Mouse (Mus musculus): Measurements from ENCODE around the gene Fbxo17.

Gene Fbxo17

GRCm38 (mm10) chr7:28719159-28719558, 2.6 kb downstream of the Fbxo17 start:
- peak; percentile 57 for DNase-seq (ENCODE audit: low spot score)

- no peak for DNase-seq (ENCODE audit: low spot score)
These were observed 3.0 kb downstream of the Fbxo17 start for GRCm38 (mm10) chr7:28719650-28720049.

- no peak for DNase-seq (ENCODE audit: low spot score)
These were observed 4.3 kb downstream of the Fbxo17 start for GRCm38 (mm10) chr7:28720753-28721537.

GRCm38 (mm10) chr7:28722079-28722478, 5.5 kb downstream of the Fbxo17 start:
- no peak for DNase-seq (ENCODE audit: low spot score)

GRCm38 (mm10) chr7:28724613-28725012, 8.0 kb downstream of the Fbxo17 start:
- no peak for DNase-seq (ENCODE audit: low spot score)

GRCm38 (mm10) chr7:28726600-28726999, 10.0 kb downstream of the Fbxo17 start:
- peak; percentile 90 for DNase-seq (ENCODE audit: low spot score)

GRCm38 (mm10) chr7:28727649-28728340, 11.2 kb downstream of the Fbxo17 start:
- DNase-seq (ENCODE audit: low spot score) = no peak

GRCm38 (mm10) chr7:28732341-28733142, 15.9 kb downstream of the Fbxo17 start:
- peak; percentile 86 for DNase-seq (ENCODE audit: low spot score)

- DNase-seq (ENCODE audit: low spot score) = no peak
These were observed 16.6 kb downstream of the Fbxo17 start for GRCm38 (mm10) chr7:28733211-28733610.

GRCm38 (mm10) chr7:28735701-28736100, 19.1 kb downstream of the Fbxo17 start:
- DNase-seq (ENCODE audit: low spot score) = no peak

- no peak for DNase-seq (ENCODE audit: low spot score)
These were observed 23.2 kb downstream of the Fbxo17 start for GRCm38 (mm10) chr7:28739829-28740228.

- DNase-seq (ENCODE audit: low spot score) = no peak
These were observed 24.3 kb downstream of the Fbxo17 start for GRCm38 (mm10) chr7:28740949-28741348.

- no peak for DNase-seq (ENCODE audit: low spot score)
These were observed 24.7 kb downstream of the Fbxo17 start for GRCm38 (mm10) chr7:28741368-28741708.

GRCm38 (mm10) chr7:28741709-28742438, 25.3 kb downstream of the Fbxo17 start, which contains the start of the genes Mrps12 and Sars2:
Gene Mrps12 (minus strand): TSS chr7:28741820.
Gene Sars2 (plus strand): TSS chr7:28741992.
- DNase-seq (ENCODE audit: low spot score) = peak; percentile 95

- DNase-seq (ENCODE audit: low spot score) = no peak
These were observed 33.3 kb downstream of the Fbxo17 start for GRCm38 (mm10) chr7:28749935-28750334.

- DNase-seq (ENCODE audit: low spot score) = no peak
These were observed 39.5 kb downstream of the Fbxo17 start, which contains the start of gene Ccer2 for GRCm38 (mm10) chr7:28756079-28756478. Gene Ccer2 (plus strand): TSS chr7:28756174.

- no peak for DNase-seq (ENCODE audit: low spot score)
These were observed 42.0 kb downstream of the Fbxo17 start for GRCm38 (mm10) chr7:28758623-28759022.

- no peak for DNase-seq (ENCODE audit: low spot score)
These were observed 45.3 kb downstream of the Fbxo17 start for GRCm38 (mm10) chr7:28761907-28762306.

GRCm38 (mm10) chr7:28765211-28765610, 48.6 kb downstream of the Fbxo17 start:
- no peak for DNase-seq (ENCODE audit: low spot score)

GRCm38 (mm10) chr7:28766173-28766879, 49.7 kb downstream of the Fbxo17 start, which contains the start of gene Sirt2:
Gene Sirt2 (plus strand): TSS chr7:28766735.
- DNase-seq (ENCODE audit: low spot score) = peak; percentile 92

- no peak for DNase-seq (ENCODE audit: low spot score)
These were observed 50.3 kb downstream of the Fbxo17 start for GRCm38 (mm10) chr7:28766910-28767309.
